Mouse (Mus musculus) left cerebral cortex, adult 2 months (tissue): ENCODE results near the gene March2. TPM values are rescaled to one million over a fixed set of nuclear protein-coding genes. Genes with fewer than 3 reads are reported as not detected.
A peak's percentile ranks its signal among the peaks of the same experiment; 100 is the strongest.
"Not testable (repeated sequence)": the region's sequence is repeated elsewhere in the genome, so short reads cannot be mapped to it uniquely, and the experiment has no call there.

Source experiments
- DNase-seq, 2 experiments: peaks; one replicate each; pipeline ENCODE4 v3.0.0; 2021 to 2022; ENCODE audit warnings: low spot score in 2 of 2, mixed read lengths in 1 of 2; ENCODE audit errors: extremely low spot score in 1 of 2
- H3K27ac ChIP-seq: fragments of 200-600 bp; 2 replicates; pipeline ENCODE4 v1.8.1; 2022
- H3K4me3 ChIP-seq: fragments of 200-600 bp; 2 replicates; pipeline ENCODE4 v1.8.1; 2022
- CTCF ChIP-seq: fragments of 200-600 bp; IDR thresholded peaks from 2 replicates; pipeline ENCODE4 v1.8.1; 2022; ENCODE audit warnings: antibody characterized with exemption, mild to moderate bottlenecking, moderate library complexity
- intact Hi-C: fragments of 180-260 bp; cut with DNase I; formaldehyde crosslinking; loops from one replicate; pipeline ENCODE4 v1.15.1; 2025
- total RNA-seq, 2 experiments: library from RNA; stranded (reverse); gene quantifications; 2 replicates each; pipeline ENCODE4 v1.2.3; 2021

March2 gene
- total RNA-seq, 2 experiments from 2014 or later: 93.2 to 94.9 TPM

- Histone ChIP-seq H3K4me3 (no peak overlapping the region), H3K27ac (no peak overlapping the region)
- TF ChIP-seq CTCF: peak; percentile 55
- DNase-seq: no peak
- intact Hi-C loops: no loop called here
Observed at GRCm38 (mm10) chr17:33746011-33746410, 27.5 kb upstream of the March2 start.

DNA sequence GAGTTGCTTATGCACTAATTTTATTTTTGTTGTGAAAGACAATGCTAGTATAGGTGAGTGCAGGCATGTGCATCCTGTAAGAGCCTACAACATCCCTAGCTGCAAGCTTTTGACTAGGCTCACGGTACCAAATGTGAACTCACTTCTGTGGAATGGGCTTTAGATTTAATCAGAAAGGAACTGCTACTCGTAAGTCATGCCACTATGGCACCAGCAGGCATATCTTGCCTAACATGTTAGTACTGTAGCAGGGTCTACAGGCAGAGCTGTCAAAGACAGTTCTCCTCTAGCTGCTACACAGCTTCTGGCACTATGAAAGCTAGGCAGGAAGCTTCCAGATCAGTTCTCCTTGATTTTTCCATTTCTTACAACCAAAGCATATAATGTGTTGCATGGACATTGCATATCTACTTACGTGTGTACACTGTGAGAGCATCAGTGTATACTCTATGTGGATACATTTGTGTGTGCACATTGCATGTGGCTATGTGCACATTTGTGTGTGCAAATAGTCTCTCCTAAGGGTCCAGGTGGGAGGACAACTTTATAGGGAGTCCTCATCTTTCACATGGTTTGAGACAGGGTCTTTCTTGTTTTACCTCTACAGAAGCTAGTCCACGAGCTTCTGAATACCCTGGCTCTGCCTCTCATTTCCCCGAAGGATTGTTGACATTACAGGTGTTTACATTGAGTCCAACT, 26.4 kb upstream of the March2 start:
- intact Hi-C loops: loop anchor here (2.0 kb wide), 1 partner anchor 54 kb away; no protein-coding TSS in a partner anchor
- no peak for TF ChIP-seq CTCF
- no peak overlapping the region for H3K27ac ChIP-seq

GRCm38 (mm10) chr17:33742420-33742819, 23.9 kb upstream of the March2 start:
- intact Hi-C loops: no loop called here
- no peak for DNase-seq
- no peak overlapping the region for H3K27ac ChIP-seq
- TF ChIP-seq CTCF: no peak
- H3K4me3 ChIP-seq: no peak overlapping the region

More for the DNA sequence above, 26.4 kb upstream of the March2 start:
- H3K4me3 ChIP-seq: no peak overlapping the region
- no peak for DNase-seq

GRCm38 (mm10) chr17:33733526-33733925, 15.1 kb upstream of the March2 start:
- DNase-seq, H3K27ac ChIP-seq, intact Hi-C loops, H3K4me3 ChIP-seq: not testable (repeated sequence)

DNA sequence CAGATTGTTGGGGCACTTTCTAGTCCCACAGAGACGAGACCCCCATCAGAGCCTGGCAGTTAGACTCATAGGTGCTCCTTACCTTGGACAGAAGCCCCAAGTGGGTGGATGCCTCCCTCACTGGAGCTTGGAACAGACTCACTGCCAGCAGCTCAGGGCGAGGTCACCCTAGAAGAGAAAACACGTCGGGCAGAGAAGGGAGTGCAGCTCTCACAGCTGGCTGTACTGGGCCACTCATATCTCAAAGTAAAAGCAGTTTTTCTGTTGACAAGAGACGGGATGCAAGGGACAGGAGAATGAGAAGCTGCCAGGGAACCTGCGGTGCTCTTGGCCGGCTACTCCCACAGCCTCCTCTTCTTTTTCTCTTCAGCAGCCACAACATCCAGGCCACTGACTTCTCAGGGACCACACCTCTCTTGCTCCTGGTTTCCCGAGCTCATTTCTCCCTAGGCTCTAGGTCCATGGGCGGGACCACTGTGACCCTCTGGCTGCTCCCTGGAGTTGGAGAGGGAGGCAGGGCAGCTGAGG, 14.2 kb upstream of the March2 start:
- H3K27ac ChIP-seq, H3K4me3 ChIP-seq, intact Hi-C loops, DNase-seq: not testable (repeated sequence)

- no peak for DNase-seq
- Histone ChIP-seq H3K4me3 (no peak overlapping the region), H3K27ac (no peak overlapping the region)
- TF ChIP-seq CTCF: peak; percentile 51
- intact Hi-C loops: loop anchor here (2.0 kb wide), 1 partner anchor 74 kb away; no protein-coding TSS in a partner anchor
Observed at GRCm38 (mm10) chr17:33729215-33729614, 10.7 kb upstream of the March2 start.

DNA sequence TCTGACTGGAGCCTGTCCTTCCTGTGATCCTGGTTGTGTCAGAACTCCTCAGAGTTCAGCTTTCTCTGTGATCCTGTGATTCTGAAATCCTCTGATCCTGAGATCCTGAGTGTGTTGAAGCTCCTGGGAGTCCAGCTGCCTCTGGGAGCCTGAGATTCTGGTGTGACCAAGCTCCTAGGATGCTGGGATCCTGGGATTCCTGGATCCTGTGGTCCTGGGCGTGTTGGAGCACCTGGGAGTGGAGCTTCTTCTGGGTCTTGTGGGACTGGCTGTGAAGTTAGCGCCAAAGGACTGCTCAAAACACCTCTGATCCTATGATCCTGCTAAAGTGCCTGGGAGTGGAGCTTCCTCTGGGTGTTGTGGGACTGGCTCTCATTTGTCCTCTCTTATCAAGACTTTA, 9.9 kb upstream of the March2 start:
- Histone ChIP-seq H3K27ac (no peak overlapping the region), H3K4me3 (no peak overlapping the region)
- DNase-seq: no peak
- TF ChIP-seq CTCF: no peak
- intact Hi-C loops: loop anchor here (2.0 kb wide), 1 partner anchor 74 kb away; no protein-coding TSS in a partner anchor

DNA sequence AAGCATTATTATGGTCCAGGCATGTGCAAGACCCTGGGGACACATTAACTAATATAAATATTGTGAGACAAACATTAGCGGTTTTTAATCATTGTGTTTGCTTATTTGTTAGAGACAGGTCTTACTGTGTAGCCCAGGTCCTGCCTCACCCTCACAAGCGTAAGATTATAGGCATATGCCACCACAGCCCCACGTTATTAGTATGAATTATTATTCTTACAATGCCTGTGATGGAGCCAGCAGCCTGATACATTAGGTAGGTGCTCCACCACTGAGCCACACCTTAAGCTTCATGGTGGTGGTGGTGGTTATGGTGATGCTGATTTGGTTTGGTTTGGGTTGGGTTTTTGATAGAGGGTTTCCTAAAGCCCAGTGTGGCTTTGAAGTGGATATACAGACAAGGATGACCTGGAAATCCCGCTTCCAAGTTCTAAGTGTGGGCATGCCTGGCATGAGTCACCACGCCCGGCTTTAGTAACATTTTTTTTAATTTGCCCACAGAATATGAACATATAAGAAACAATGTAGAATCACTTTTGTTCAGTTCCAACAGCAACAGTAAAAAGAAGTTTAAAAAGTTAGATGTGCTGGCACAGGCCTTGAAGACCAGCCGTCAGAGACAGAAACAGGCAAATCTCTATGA, 1.4 kb upstream of the March2 start:
- no peak for TF ChIP-seq CTCF
- peak in 1 of 2 experiments; percentile 30 for DNase-seq
- Histone ChIP-seq H3K4me3 (no peak overlapping the region), H3K27ac (no peak overlapping the region)
- intact Hi-C loops: no loop called here

DNA sequence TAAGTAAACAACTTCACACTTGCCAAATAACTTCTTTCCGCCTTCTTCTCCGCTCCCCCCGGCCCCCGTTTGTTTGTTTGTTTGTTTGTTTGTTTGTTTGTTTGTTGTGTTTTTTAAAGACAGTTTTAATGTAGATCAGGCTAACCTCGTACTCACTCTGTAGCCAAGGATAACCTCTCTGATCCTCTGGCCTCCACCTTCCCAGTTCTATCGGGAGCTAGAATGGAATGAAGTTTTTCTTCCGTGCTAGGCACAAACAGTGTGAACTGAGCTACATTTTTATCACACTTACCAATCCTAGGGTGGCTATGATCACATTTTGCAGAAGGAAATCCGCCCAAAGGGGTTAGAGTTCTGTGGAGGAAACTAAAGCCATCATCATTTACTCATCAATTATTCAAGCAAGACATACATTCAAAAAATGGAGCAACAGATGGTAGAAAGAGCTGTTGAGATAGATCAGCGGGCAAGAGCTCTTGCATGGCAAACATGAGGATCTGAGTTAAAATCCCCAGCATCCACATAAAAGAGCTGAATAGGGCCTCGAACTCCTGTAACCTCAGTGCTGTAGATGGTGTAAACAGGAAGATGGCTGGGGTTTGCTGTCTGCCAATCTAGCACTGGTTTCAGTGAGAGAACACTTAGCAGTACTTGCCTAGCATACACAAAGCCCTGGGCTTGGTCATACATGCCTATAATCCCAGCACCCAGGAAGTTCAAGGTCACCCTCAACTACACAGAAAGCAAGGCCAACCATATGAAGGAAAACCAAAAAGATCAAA, 665 bp upstream of the March2 start:
- TF ChIP-seq CTCF: no peak
- intact Hi-C loops: no loop called here
- DNase-seq: no peak
- 0 out of 2 replicates have a peak overlapping the region, but pooled peaks have one; percentile 11 for H3K27ac ChIP-seq
- peak overlapping the region; percentile 54 for H3K4me3 ChIP-seq

DNA sequence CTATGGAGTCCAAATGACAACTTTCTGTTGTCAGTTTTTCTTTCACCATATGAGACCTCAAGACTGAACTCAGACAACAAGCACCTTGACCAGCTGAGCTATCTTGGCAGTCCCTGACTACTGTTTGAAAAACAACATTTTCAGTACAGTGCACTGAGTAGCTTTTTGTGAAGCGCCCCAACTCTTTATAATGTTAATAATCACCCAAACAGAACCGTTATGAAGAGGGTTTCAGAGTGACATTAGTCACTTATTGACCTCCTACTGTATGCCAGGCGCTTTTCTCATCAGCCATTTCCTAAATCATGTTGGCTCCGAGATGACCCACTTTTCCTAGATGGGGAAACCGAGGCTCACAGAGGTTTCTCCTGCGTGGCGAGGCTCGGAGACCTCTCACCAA, 488 bp downstream of the March2 start:
- intact Hi-C loops: no loop called here
- peak overlapping the region; percentile 85 for H3K27ac ChIP-seq
- no peak for TF ChIP-seq CTCF
- H3K4me3 ChIP-seq: peak overlapping the region; percentile 54
- DNase-seq: no peak

GRCm38 (mm10) chr17:33717246-33717645, 1.2 kb downstream of the March2 start:
- no peak for DNase-seq
- no peak for TF ChIP-seq CTCF
- Histone ChIP-seq H3K27ac (no peak overlapping the region), H3K4me3 (no peak overlapping the region)
- intact Hi-C loops: no loop called here

GRCm38 (mm10) chr17:33714779-33715178, 3.7 kb downstream of the March2 start:
- H3K4me3 ChIP-seq: no peak overlapping the region
- intact Hi-C loops: no loop called here
- no peak for TF ChIP-seq CTCF
- DNase-seq: no peak
- H3K27ac ChIP-seq: no peak overlapping the region
